Mouse (Mus musculus) T-helper 2 cell (primary cell): Measurements from ENCODE around the gene Pigs.

Experiments
- in situ Hi-C: fragments of 300-600 bp; cut with MboI, MseI; formaldehyde crosslinking; loops from one replicate; pipeline ENCODE4 v1.15.1; 2025; ENCODE audit warnings: high pct_unique_total_duplicates

Gene Pigs

GRCm38 (mm10) chr11:78337040-78337439, 8.8 kb downstream of the Pigs start:
- in situ Hi-C loops = no loop called here

DNA sequence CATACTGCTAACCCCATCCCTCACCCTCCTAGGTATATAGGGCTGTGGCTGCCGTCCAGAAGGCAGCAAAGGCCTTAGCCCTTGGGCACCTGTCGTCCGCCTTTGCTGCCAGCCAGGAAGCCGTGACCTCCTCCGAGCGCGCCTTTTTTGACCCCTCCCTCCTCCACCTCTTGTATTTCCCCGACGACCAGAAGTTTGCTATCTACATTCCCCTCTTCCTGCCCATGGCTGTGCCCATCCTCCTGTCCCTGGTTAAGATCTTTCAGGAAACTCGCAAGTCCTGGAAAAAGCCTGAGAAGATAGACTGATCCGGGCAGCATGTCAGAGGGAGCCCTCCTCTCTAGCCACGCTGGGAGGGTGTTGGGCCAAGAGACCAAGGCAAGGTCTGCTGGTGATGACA, 13.5 kb downstream of the Pigs start:
- in situ Hi-C loops = no loop called here

DNA sequence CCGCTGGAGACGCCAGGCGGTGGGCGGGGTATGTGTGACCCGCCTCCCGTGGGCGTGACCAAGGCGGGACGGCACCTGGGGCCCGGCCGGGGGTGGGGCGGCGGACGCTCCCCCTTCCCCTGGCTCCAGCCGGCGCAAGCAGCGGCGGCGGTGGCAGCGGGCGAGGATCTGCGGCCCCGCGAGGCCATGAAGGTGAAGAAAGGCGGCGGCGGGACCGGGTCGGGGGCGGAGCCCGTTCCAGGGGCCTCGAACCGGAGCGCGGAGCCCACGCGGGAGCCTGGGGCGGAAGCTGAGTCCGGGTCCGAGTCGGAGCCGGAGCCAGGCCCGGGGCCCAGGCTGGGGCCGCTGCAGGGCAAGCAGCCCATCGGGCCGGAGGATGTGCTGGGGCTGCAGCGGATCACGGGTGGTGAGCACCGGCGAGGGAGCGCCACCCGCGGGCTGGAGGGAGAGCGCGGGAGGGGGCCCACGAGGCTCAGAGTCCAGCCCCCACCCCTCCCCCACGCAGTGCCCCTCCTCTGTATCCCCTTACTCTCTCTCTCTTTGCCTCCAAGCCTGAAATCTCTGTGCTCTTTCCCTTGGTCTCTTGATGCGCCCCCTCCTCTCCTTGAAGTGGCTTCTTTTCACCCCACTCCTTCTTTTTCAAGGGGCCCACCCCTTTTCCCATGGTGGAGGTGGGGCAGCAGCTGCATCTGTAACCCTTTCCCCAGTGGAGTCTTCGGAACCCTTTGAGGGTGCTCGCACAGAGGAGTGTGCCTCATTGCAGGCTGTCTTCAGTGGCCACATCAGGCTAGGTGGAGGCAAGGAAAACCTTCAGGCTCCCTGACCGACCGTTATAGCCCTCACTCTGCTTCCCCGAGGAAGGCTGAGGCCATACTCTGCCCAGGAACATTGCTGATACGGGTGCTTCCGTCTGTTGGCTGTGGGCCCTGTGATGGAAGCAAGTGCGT, 15.4 kb downstream of the Pigs start, which contains the start of gene Unc119:
Gene Unc119, plus strand, starts transcription at position 102 of the 947 bp plus-strand sequence.
- in situ Hi-C loops = no loop called here

- in situ Hi-C loops = no loop called here
Measured at GRCm38 (mm10) chr11:78344328-78344889, 16.2 kb downstream of the Pigs start.

- in situ Hi-C loops = no loop called here
Measured at GRCm38 (mm10) chr11:78344890-78345715, 16.9 kb downstream of the Pigs start.

DNA sequence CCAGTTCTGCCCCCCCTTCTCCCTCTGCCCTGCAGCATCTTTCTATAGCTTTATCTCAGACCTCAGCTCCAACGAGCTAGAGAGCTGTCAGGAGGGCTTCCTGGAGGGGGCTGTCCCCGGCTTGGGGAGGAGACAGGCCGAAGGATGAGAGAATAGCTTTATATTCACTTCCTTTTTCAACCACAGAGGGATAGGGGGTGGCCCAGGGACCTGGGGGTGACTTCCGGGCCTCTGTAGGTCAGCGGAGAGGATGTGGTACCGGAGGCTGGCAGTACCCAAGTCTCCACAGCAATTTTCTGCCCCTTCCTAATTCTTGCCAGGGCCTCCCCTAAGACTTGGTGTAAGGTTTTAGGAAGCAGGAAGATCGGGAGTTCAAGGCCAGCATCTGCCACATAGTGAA, 17.6 kb downstream of the Pigs start:
- in situ Hi-C loops = no loop called here

DNA sequence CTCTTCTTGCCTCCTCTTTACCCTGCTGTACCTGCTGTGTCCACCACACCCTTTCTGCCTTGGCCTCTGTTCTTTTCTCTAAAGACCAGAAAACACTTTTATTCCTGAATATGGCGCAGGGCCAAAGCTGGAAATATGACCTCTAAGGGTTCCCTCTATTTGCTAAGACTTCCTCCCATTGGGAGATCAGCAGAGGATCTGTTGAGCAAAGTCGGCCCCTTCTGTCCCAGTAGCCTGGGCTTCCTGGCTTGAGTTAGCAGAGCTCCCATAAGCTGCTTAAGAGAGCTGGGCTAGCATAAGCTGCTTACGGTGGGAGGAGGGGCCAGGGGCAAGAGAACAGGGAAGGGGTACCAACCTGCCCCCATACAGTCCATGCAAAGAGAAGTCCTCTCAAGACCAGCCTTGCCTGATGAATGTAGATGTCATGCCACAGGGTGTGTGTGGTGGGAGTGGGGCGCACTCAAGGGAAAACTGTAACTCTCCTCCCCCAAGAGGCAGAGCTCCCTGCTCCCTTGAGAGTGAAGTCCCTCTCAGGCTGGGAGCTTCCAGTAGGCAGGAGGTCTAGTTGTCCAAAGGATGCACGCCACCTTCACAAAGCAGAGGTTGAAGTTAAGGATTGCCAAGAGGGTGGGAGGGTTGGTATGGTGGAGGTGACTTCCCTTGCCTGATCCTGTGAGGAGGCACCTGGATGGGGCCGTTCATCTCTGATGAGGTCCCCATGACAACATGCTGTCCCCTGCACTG, 18.3 kb downstream of the Pigs start:
- in situ Hi-C loops = no loop called here

- in situ Hi-C loops = no loop called here
Measured at GRCm38 (mm10) chr11:78347070-78347754, 19.0 kb downstream of the Pigs start.

DNA sequence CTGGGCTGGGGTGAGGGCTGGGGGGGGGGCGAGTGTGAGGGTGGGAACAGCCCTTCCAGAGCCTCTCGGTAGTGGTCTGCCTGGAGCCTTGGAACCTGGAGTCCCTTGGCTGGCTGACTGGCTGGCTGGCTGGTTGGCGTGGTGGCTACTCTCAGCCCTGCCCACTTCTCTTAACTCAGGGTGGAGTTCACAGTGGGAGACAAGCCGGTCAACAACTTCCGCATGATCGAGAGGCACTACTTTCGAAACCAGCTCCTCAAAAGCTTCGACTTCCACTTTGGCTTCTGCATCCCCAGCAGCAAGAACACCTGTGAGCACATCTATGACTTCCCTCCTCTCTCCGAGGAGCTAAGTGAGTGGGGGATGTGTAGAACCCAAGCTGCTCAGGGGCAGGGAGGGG, 19.7 kb downstream of the Pigs start:
- in situ Hi-C loops = no loop called here

- in situ Hi-C loops = no loop called here
Measured at GRCm38 (mm10) chr11:78348474-78348873, 20.3 kb downstream of the Pigs start.

DNA sequence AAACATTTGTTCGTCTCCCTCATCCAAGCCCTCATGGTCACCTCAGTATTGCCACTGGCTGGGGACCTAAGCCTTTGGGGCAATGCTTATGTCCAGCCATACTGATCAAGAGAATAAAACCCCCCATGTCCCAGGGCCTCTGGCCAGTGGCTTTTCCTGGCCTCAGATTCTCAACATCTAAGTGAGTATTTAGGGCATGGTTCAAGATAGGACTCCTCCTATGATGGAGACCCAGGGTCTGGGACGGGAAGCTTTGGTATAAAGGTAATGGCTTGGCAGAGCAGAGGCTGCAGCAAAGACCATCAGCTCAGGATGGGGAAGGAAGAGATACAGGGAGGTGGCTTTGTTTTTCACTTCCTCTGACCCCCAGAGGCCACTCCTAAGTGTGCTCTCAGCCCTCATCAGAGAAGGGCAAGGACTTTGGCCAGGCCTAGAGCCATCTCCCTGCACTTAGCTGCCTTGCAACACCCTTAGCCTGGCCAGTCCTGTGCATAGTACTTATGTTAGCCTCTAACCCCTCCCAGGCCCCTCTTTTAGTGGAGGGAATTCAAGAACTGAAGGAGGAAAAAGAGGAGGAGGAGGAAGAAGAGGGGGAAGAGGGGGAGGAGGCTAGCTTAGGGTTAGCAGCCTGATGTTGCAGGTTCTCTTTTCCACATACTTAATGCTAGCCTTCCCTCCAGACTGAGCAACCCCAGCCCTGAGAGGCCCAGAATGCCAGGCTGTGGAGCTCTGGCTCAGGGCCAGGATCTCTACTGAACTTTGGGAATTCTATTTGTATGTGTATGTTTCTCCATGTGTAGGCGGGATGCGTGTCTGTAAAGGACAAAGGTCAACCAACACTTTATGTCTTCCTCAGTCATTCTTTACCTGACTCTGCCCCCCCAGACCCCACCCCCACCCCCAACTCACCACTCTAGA, 21.5 kb downstream of the Pigs start:
- in situ Hi-C loops = no loop called here

DNA sequence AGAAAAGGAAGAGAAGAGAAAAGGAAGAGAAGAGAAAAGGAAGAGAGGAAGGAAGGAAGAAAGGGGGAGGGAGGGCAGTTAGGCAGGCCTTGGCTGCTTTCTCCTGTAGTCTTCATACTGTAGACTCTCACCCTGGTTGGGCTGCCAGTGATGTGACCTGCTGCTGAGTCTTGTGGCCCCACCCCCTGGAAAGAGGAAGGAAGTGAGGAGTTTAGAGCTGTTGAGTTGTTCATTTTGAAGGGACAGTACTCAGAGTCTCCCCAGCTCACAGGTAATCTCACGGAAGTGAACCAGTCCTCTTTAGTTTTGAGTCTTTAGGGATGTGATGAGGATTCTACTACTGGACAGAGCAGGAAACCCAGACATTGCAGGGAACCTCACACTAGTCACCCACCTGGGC, 24.9 kb downstream of the Pigs start:
- in situ Hi-C loops = no loop called here

GRCm38 (mm10) chr11:78354905-78355304, 26.7 kb downstream of the Pigs start:
- in situ Hi-C loops = no loop called here

GRCm38 (mm10) chr11:78355471-78356238, 27.4 kb downstream of the Pigs start:
- in situ Hi-C loops = no loop called here

DNA sequence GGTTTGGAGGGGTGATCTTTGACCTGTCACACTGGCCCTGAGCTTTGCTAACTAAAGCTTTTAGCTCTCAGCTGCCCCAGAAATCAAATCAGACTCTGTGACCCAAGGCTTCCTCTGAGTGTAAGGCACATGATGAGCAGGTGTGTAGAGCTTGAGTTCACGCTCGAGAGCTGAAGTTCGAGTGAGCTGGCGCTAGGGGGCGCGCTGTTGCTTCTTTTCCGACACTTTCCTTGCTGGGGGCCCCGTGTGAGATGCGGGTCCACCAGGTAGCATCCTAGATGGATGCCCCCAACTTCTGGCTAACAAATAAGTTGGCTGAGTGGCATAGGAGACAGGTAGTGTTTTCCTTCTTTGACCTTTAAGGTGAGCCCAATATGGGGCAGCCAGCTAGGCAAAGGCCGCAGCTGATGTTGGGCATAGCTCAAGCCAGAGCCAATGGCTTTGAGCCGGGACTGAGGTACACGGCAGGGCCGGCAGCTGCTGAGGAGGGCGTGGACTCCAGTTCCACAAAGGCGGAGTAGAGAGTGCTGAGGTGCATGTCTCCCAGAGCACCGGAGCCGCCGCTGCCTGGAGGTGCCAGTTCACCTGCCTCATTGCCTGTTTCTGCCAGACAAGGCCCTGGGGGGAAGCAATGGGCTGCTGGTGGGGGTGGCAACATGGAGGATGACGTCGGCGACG, 30.3 kb downstream of the Pigs start:
- in situ Hi-C loops = no loop called here

- in situ Hi-C loops = loop anchor here (5.0 kb wide), 1 partner anchor 42 kb away; no protein-coding TSS in a partner anchor
Measured at GRCm38 (mm10) chr11:78360125-78360788, 32.0 kb downstream of the Pigs start.

GRCm38 (mm10) chr11:78360789-78361131, 32.5 kb downstream of the Pigs start:
- in situ Hi-C loops = loop anchor here (5.0 kb wide), 1 partner anchor 42 kb away; no protein-coding TSS in a partner anchor
